Mouse (Mus musculus) erythroid progenitor cell, adult 5-6 weeks (primary cell): ENCODE data around the gene Tmem126b. TPM values are rescaled to one million over a fixed set of nuclear protein-coding genes. Genes with fewer than 3 reads are reported as not detected.

Experiments
- ATAC-seq: replicated peaks from 2 replicates; pipeline ENCODE4 v1.8.0; 2016; ENCODE audit warnings: moderate number of reproducible peaks, mild to moderate bottlenecking, moderate TSS enrichment, inconsistent platforms; ENCODE audit not compliant: poor library complexity, low FRiP score, severe bottlenecking
- total RNA-seq, 2 experiments: library from RNA; stranded (forward) in 1 of 2; stranded (reverse) in 1 of 2; fragments of 150-400 nt in 1 of 2; fragments of 186-747, 209-891 nt in 1 of 2; gene quantifications; 2 replicates each; pipeline versions ENCODE4 v1.2.3 to v1.2.4; 2015 to 2017; ENCODE audit warnings: low replicate concordance in 2 of 2

Tmem126b gene
- 1.8 and 9.6 TPM in 2 replicates for total RNA-seq (2015; ENCODE audit: low replicate concordance)
- 6.0 and 8.6 TPM in 2 replicates for total RNA-seq (2017; ENCODE audit: low replicate concordance)

- peak; percentile 98 for ATAC-seq
Observed at GRCm38 (mm10) chr7:90475793-90476312, at the start of gene Tmem126b. TSS of gene Tmem126b (minus strand) at chr7:90476001.

DNA sequence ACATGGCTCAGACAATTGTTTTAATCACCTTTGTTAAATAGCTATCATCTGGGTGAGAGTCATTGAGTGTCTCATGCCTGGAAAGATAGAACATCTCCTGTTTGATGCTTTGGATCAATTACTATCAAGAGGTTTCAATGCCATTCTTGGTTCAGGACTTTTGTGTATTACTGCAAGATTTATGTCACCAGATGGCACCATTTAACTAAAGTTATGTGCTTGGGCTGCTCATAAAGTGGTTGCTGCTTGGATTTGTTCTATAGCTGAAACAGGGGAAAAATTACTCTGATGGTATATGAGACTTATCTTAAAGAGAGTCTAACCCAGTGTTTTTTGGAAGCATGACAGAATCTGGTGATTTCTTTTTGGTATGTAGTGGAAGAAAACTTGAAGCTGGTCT, 36.5 kb upstream of the Tmem126b start:
- no peak for ATAC-seq

- ATAC-seq = no peak
Observed at GRCm38 (mm10) chr7:90508124-90508523, 32.3 kb upstream of the Tmem126b start.

DNA sequence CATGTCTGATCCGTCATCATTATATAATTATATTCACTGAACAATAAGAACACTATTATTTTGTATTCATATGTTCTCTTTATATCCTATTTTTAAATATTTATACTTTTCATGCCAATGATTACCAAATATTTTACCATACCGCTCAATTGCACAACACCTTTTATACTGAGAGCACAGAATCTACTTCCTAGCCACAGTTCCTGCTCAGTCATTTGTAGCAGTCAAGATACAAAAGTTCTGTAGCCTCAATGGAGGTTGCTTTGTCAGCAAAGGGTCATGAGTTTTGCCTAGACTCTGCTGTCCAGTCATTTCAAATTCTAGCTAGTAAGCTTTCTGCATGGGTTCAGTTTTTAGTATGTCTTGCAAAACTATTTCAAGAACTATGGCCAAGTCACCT, 6.8 kb upstream of the Tmem126b start:
- ATAC-seq = no peak

GRCm38 (mm10) chr7:90476313-90477245, 778 bp upstream of the Tmem126b start, which contains the start of gene Dlg2:
TSS of gene Dlg2 (plus strand) at chr7:90476672.
- peak; percentile 14; the same call in 1 of the 2 replicates for ATAC-seq

- ATAC-seq = no peak
Observed at GRCm38 (mm10) chr7:90473511-90473910, 2.3 kb downstream of the Tmem126b start.

DNA sequence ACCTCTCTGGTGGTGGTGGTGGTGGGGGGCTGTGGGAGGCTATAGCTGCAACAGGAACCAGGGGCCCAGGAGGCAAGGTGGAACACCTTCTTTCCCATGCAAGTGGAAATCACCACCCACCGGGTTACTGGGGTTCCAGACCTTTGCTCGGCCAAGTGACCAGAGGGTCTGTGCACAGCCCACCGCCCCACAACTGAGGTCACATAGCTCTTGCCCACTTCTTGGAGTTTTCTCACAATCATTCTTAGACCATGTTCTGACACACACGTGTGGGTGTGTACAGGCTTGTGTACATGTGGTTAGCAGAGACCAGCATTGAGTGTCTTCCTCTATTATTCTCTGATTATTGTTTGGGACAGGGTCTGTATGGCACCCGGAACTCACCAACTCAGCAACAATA, 14.4 kb downstream of the Tmem126b start:
- ATAC-seq = no peak

- ATAC-seq = 0 out of 2 replicates have a peak, but pooled peaks have one; percentile 28
Observed at GRCm38 (mm10) chr7:90460930-90461329, 14.9 kb downstream of the Tmem126b start.

DNA sequence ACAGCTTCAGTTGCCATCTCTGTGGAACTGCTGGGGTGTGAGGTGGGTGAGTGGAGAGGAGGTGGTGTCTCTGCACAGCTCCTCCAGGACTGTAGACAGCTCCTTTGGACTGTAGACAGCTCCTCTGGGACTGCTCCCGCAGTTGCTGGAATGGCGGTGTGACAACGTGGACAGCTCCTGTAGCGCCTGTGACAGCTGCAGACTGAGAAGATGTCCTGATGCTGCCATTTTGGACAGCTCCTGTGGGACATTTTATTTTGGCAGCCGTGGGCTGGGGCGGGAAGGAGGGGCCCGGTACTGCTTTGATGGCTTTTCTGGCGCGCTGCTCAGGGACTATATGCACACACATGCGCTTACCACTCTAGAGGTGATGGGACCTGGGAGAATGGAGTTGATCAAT, 15.5 kb downstream of the Tmem126b start:
- no peak for ATAC-seq

DNA sequence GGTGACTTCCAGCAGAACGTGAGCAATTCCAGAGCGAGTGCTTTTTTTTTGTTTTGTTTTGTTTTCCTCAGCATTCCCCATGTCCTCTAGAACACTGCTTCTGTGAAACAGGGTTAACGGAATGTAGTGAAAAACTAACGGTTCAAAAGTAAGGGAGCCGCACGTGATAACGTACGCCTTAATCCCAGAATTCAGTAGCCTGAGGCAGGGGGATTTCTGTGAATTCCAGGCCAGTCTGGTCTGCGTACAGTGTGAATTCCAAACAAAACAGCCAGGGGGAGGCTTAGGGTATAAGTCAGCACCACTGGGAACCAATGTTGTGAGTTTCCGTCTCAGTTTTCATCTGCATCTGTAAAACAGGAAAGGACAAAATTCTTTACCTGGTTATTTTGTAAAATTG, 18.3 kb downstream of the Tmem126b start:
- peak; percentile 28 for ATAC-seq

DNA sequence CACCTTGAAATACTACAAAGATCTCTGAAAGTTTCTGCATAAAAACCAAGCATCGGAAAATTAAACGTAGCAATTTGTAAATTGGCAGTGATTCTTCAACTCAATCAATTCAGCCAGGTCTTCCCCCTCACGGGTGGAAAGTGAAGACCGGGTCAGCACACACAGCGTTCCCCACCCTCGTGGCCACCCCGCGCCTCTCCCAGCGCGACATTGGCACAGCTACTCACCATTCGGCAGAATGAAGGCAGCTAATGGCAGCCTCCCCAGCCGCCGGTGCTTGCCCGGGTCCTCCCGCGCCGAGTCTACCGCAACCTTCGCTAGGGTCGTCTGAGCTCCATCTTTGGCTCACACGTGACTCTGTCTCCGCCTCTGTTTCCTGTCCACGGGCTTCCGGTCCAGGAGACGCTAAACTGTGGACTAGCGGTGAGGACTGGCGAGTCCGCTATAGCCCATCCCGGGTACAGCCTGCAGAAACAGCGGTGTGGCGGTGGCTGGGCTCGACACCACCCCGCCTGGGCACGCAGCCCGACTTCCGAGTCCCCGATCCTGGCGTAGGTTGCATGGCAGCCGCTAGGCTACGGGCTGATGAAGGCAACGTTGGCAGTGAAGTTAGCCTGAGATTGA, 18.8 kb downstream of the Tmem126b start, which contains the start of gene Tmem126a:
Gene Tmem126a, minus strand, starts transcription at position 385 of the 624 bp plus-strand sequence.
- peak; percentile 96 for ATAC-seq

- no peak for ATAC-seq
Observed at GRCm38 (mm10) chr7:90456149-90456844, 19.5 kb downstream of the Tmem126b start.

DNA sequence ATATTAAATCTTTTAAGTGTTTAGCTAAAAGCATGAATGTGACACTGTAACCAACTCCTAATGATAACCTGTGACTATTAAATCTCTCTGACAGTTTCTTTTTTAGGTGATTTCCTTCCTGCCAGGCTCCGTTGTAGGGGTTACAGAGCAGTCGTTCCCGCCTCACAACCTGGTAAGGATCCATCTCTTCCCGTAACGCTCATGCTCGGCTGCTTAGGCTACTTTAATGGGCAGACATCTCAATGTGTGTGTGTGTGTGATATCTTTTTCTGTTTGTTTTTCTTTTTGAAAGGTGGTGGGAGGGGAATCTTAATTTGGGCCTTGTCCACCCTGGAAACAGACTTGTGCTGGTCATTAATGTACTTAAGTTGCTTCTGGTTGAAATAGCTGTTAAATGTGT, 31.6 kb downstream of the Tmem126b start:
- peak; percentile 40; the same call in 1 of the 2 replicates for ATAC-seq

GRCm38 (mm10) chr7:90443101-90444091, 32.4 kb downstream of the Tmem126b start:
- ATAC-seq = peak; percentile 72

GRCm38 (mm10) chr7:90442518-90443080, 33.2 kb downstream of the Tmem126b start, which contains the start of gene Crebzf:
TSS of gene Crebzf (plus strand) at chr7:90442729.
- peak; percentile 92 for ATAC-seq

- peak; percentile 16; the same call in 1 of the 2 replicates for ATAC-seq
Observed at GRCm38 (mm10) chr7:90442070-90442469, 33.7 kb downstream of the Tmem126b start.

- ATAC-seq = no peak
Observed at GRCm38 (mm10) chr7:90440044-90440443, 35.8 kb downstream of the Tmem126b start.

- ATAC-seq = no peak
Observed at GRCm38 (mm10) chr7:90432221-90432620, 43.6 kb downstream of the Tmem126b start.
